Mouse (Mus musculus): ENCODE results near the gene Wbp11. TPM values are rescaled to one million over a fixed set of nuclear protein-coding genes. Genes with fewer than 3 reads are reported as not detected.
A peak's percentile ranks its signal among the peaks of the same experiment; 100 is the strongest.

Wbp11 gene
- polyA plus RNA-seq, 1 experiment from 2014 or later = 70.6 TPM

GRCm38 (mm10) chr6:136855183-136855582 lies 27.1 kb upstream of the Wbp11 start:
- Histone ChIP-seq H3K9me3 (no peaks in the 10 kb centered on the region), H3K9ac (peak overlapping the region; percentile 78; the same call in 1 of the 2 replicates), H3K4me1 (peaks cover 83% of the 10 kb centered on the region), H3K27me3 (replicated peaks) (no peaks in the 10 kb centered on the region), H3K4me2 (peak overlapping the region; percentile 73), H3K4me3 (peak overlapping the region; percentile 48), H3K36me3 (peaks cover 9% of the 10 kb centered on the region; the same call in 1 of the 2 replicates), H3K27ac (replicated peaks) (peak overlapping the region; percentile 97)
- 66% methylated on average over 2 of the region's 2 CpGs for WGBS
- ATAC-seq (ENCODE audit: extremely low read depth, insufficient number of reproducible peaks, low FRiP score, low TSS enrichment) = no peak

GRCm38 (mm10) chr6:136854361-136854781 lies 26.3 kb upstream of the Wbp11 start:
- peak overlapping the region; percentile 73 for H3K4me2 ChIP-seq
- H3K27ac ChIP-seq (replicated peaks) = 0 out of 2 replicates have a peak overlapping the region, but pooled peaks have one; percentile 20

GRCm38 (mm10) chr6:136852762-136853161 lies 24.7 kb upstream of the Wbp11 start:
- Histone ChIP-seq H3K27ac (replicated peaks) (peak overlapping the region; percentile 48; the same call in 1 of the 2 replicates), H3K27me3 (replicated peaks) (no peaks in the 10 kb centered on the region), H3K4me1 (peaks cover 62% of the 10 kb centered on the region), H3K4me3 (no peak overlapping the region), H3K36me3 (peaks cover 23% of the 10 kb centered on the region), H3K9ac (0 out of 2 replicates have a peak overlapping the region, but pooled peaks have one; percentile 34), H3K4me2 (peak overlapping the region; percentile 1; the same call in 1 of the 2 replicates), H3K9me3 (no peaks in the 10 kb centered on the region)
- WGBS = 53% methylated on average over 3 of the region's 3 CpGs
- ATAC-seq (ENCODE audit: extremely low read depth, insufficient number of reproducible peaks, low FRiP score, low TSS enrichment) = no peak

More at GRCm38 (mm10) chr6:136854361-136854781, 26.3 kb upstream of the Wbp11 start:
- H3K9ac ChIP-seq = no peak overlapping the region
- H3K4me1 ChIP-seq = peaks cover 78% of the 10 kb centered on the region
- 69% methylated on average over 11 of the region's 11 CpGs for WGBS
- no peaks in the 10 kb centered on the region for H3K9me3 ChIP-seq
- no peaks in the 10 kb centered on the region for H3K27me3 ChIP-seq (replicated peaks)
- H3K36me3 ChIP-seq = peaks cover 12% of the 10 kb centered on the region
- H3K4me3 ChIP-seq = peak overlapping the region; percentile 48
- ATAC-seq (ENCODE audit: extremely low read depth, insufficient number of reproducible peaks, low FRiP score, low TSS enrichment) = no peak

GRCm38 (mm10) chr6:136852348-136852747 lies 24.3 kb upstream of the Wbp11 start:
- Histone ChIP-seq H3K4me3 (no peak overlapping the region), H3K27me3 (replicated peaks) (no peaks in the 10 kb centered on the region), H3K9me3 (no peaks in the 10 kb centered on the region), H3K4me1 (peaks cover 58% of the 10 kb centered on the region), H3K27ac (replicated peaks) (peak overlapping the region; percentile 48; the same call in 1 of the 2 replicates), H3K4me2 (peak overlapping the region; percentile 1; the same call in 1 of the 2 replicates), H3K36me3 (peaks cover 23% of the 10 kb centered on the region), H3K9ac (0 out of 2 replicates have a peak overlapping the region, but pooled peaks have one; percentile 34)
- WGBS = 82% methylated on average over 4 of the region's 4 CpGs
- ATAC-seq (ENCODE audit: extremely low read depth, insufficient number of reproducible peaks, low FRiP score, low TSS enrichment) = no peak

- H3K9ac ChIP-seq = no peak overlapping the region
- 64% methylated on average over 6 of the region's 6 CpGs for WGBS
- H3K4me1 ChIP-seq = peaks cover 37% of the 10 kb centered on the region
- 0 out of 2 replicates have a peak overlapping the region, but pooled peaks have one; percentile 8 for H3K27ac ChIP-seq (replicated peaks)
- no peak for ATAC-seq (ENCODE audit: extremely low read depth, insufficient number of reproducible peaks, low FRiP score, low TSS enrichment)
- H3K9me3 ChIP-seq = no peaks in the 10 kb centered on the region
- H3K4me2 ChIP-seq = no peak overlapping the region
- H3K27me3 ChIP-seq (replicated peaks) = no peaks in the 10 kb centered on the region
- H3K36me3 ChIP-seq = peaks cover 26% of the 10 kb centered on the region
- H3K4me3 ChIP-seq = no peak overlapping the region
Observed at GRCm38 (mm10) chr6:136850267-136850666, 22.2 kb upstream of the Wbp11 start.

- Histone ChIP-seq H3K27ac (replicated peaks) (no peak overlapping the region), H3K9me3 (no peaks in the 10 kb centered on the region), H3K9ac (no peak overlapping the region), H3K4me1 (peaks cover 25% of the 10 kb centered on the region), H3K36me3 (peaks cover 26% of the 10 kb centered on the region), H3K4me3 (no peak overlapping the region), H3K27me3 (replicated peaks) (no peaks in the 10 kb centered on the region), H3K4me2 (no peak overlapping the region)
- no peak for ATAC-seq (ENCODE audit: extremely low read depth, insufficient number of reproducible peaks, low FRiP score, low TSS enrichment)
- WGBS = 76% methylated on average over 5 of the region's 5 CpGs
Observed at GRCm38 (mm10) chr6:136848971-136849370, 20.9 kb upstream of the Wbp11 start.

- H3K36me3 ChIP-seq = peaks cover 24% of the 10 kb centered on the region
- no peak overlapping the region for H3K4me3 ChIP-seq
- no peak for ATAC-seq (ENCODE audit: extremely low read depth, insufficient number of reproducible peaks, low FRiP score, low TSS enrichment)
- H3K27me3 ChIP-seq (replicated peaks) = no peaks in the 10 kb centered on the region
- WGBS = 81% methylated on average over 8 of the region's 8 CpGs
- no peak overlapping the region for H3K9ac ChIP-seq
- H3K4me1 ChIP-seq = peaks cover 23% of the 10 kb centered on the region
- H3K27ac ChIP-seq (replicated peaks) = no peak overlapping the region
- H3K4me2 ChIP-seq = no peak overlapping the region
- no peaks in the 10 kb centered on the region for H3K9me3 ChIP-seq
Observed at GRCm38 (mm10) chr6:136848399-136848798, 20.4 kb upstream of the Wbp11 start.

- Histone ChIP-seq H3K36me3 (peaks cover 24% of the 10 kb centered on the region), H3K27me3 (replicated peaks) (no peaks in the 10 kb centered on the region), H3K27ac (replicated peaks) (no peak overlapping the region), H3K4me1 (peaks cover 17% of the 10 kb centered on the region), H3K9me3 (no peaks in the 10 kb centered on the region), H3K4me2 (no peak overlapping the region), H3K9ac (no peak overlapping the region), H3K4me3 (no peak overlapping the region)
- no peak for ATAC-seq (ENCODE audit: extremely low read depth, insufficient number of reproducible peaks, low FRiP score, low TSS enrichment)
- 16% methylated on average over 2 of the region's 2 CpGs for WGBS
Observed at GRCm38 (mm10) chr6:136847790-136848189, 19.8 kb upstream of the Wbp11 start.

- Histone ChIP-seq H3K4me2 (no peak overlapping the region), H3K36me3 (peaks cover 24% of the 10 kb centered on the region), H3K9ac (no peak overlapping the region), H3K4me1 (peaks cover 11% of the 10 kb centered on the region; the same call in 1 of the 2 replicates), H3K4me3 (no peak overlapping the region), H3K9me3 (no peaks in the 10 kb centered on the region), H3K27me3 (replicated peaks) (no peaks in the 10 kb centered on the region), H3K27ac (replicated peaks) (no peak overlapping the region)
- ATAC-seq (ENCODE audit: extremely low read depth, insufficient number of reproducible peaks, low FRiP score, low TSS enrichment) = no peak
- 91% methylated on average over 3 of the region's 3 CpGs for WGBS
Observed at GRCm38 (mm10) chr6:136847267-136847666, 19.2 kb upstream of the Wbp11 start.

GRCm38 (mm10) chr6:136845706-136846480 lies 17.9 kb upstream of the Wbp11 start:
- 69% methylated on average over 5 of the region's 5 CpGs for WGBS
- H3K4me1 ChIP-seq = 0 out of 2 replicates have a peak, but pooled peaks cover 9% of the 10 kb centered on the region
- peaks cover 17% of the 10 kb centered on the region for H3K36me3 ChIP-seq
- no peaks in the 10 kb centered on the region for H3K9me3 ChIP-seq
- ATAC-seq (ENCODE audit: extremely low read depth, insufficient number of reproducible peaks, low FRiP score, low TSS enrichment) = no peak
- no peak overlapping the region for H3K4me3 ChIP-seq
- no peak overlapping the region for H3K9ac ChIP-seq
- H3K27me3 ChIP-seq (replicated peaks) = no peaks in the 10 kb centered on the region
- H3K4me2 ChIP-seq = no peak overlapping the region
- H3K27ac ChIP-seq (replicated peaks) = no peak overlapping the region

- Histone ChIP-seq H3K4me2 (no peak overlapping the region), H3K9me3 (no peaks in the 10 kb centered on the region), H3K36me3 (peaks cover 17% of the 10 kb centered on the region), H3K27me3 (replicated peaks) (no peaks in the 10 kb centered on the region), H3K27ac (replicated peaks) (no peak overlapping the region), H3K9ac (no peak overlapping the region), H3K4me1 (0 out of 2 replicates have a peak, but pooled peaks cover 3% of the 10 kb centered on the region), H3K4me3 (no peak overlapping the region)
- WGBS = 62% methylated on average over 2 of the region's 2 CpGs
- ATAC-seq (ENCODE audit: extremely low read depth, insufficient number of reproducible peaks, low FRiP score, low TSS enrichment) = no peak
Observed at GRCm38 (mm10) chr6:136844903-136845302, 16.9 kb upstream of the Wbp11 start.

All from heart, embryonic 13.5 days (tissue).